Mouse (Mus musculus): ENCODE data around the gene Nedd1.

Nedd1 gene

GRCm38 (mm10) chr10:92721771-92722619, at the start of gene Nedd1:
Gene Nedd1 (minus strand): TSS chr10:92722420.
- DNase-seq, result peak; percentile 98

GRCm38 (mm10) chr10:92754359-92754758, 32.1 kb upstream of the Nedd1 start:
- DNase-seq, result no peak

GRCm38 (mm10) chr10:92730339-92730738, 8.1 kb upstream of the Nedd1 start:
- no peak for DNase-seq

- DNase-seq, result no peak
These were observed 6.5 kb upstream of the Nedd1 start for GRCm38 (mm10) chr10:92728723-92729122.

GRCm38 (mm10) chr10:92722620-92722988, 384 bp upstream of the Nedd1 start:
- DNase-seq, result no peak

- no peak for DNase-seq
These were observed 23.2 kb downstream of the Nedd1 start for GRCm38 (mm10) chr10:92699032-92699431.

- DNase-seq, result no peak
These were observed 47.2 kb downstream of the Nedd1 start for GRCm38 (mm10) chr10:92675056-92675455.

- DNase-seq, result no peak
These were observed 50.3 kb downstream of the Nedd1 start for GRCm38 (mm10) chr10:92671906-92672305.

GRCm38 (mm10) chr10:92665287-92665686, 56.9 kb downstream of the Nedd1 start:
- DNase-seq, result no peak

GRCm38 (mm10) chr10:92653266-92653665, 69.0 kb downstream of the Nedd1 start:
- DNase-seq, result no peak

- no peak for DNase-seq
These were observed 69.8 kb downstream of the Nedd1 start for GRCm38 (mm10) chr10:92652399-92652920.

GRCm38 (mm10) chr10:92651266-92651665, 71.0 kb downstream of the Nedd1 start:
- DNase-seq, result no peak

- no peak for DNase-seq
These were observed 73.1 kb downstream of the Nedd1 start for GRCm38 (mm10) chr10:92649096-92649495.

GRCm38 (mm10) chr10:92647691-92648090, 74.5 kb downstream of the Nedd1 start:
- no peak for DNase-seq

GRCm38 (mm10) chr10:92643995-92644394, 78.2 kb downstream of the Nedd1 start:
- no peak for DNase-seq

- no peak for DNase-seq
These were observed 81.2 kb downstream of the Nedd1 start for GRCm38 (mm10) chr10:92641032-92641431.
